In genomic region chr4:150563281-150563680, GRCm38 (mm10) we compare ENCODE assay signal across 21 mouse cellular contexts.
A peak's percentile ranks its signal among the peaks of the same experiment; 100 is the strongest.
DNase-seq lines count a peak whose midpoint lies in the region; ATAC-seq and TF ChIP-seq lines count a peak whose summit lies in the region.
"Had no signal": no experiment of that assay in that cellular context is flagged by ENCODE, and none has a peak within 500 bp of the region (broad histone marks: within the 10 kb centered on the region; RNA-seq: fewer than 3 reads in every experiment).

No protein-coding gene starts in this region.

- H3K9ac ChIP-seq in hindbrain, embryonic 13.5 days = no peak overlapping the region
- H3K9ac ChIP-seq in heart, embryonic 11.5 days (ENCODE audit: low read depth, low read length) = no peak overlapping the region
- H3K9ac ChIP-seq: forebrain, embryonic 12.5 days; limb, embryonic 12.5 days; liver, embryonic 12.5 days; stomach, embryonic 15.5 days had no signal

- DNase-seq in gastrocnemius, adult 2 months = no peak
- DNase-seq in gastrocnemius, postnatal 25 days = no peak
- no peak for DNase-seq in left cerebral cortex, adult 2 months (ENCODE audit: extremely low spot score in 1 of 2, low spot score in 2 of 2)
- no peak for DNase-seq in left cerebral cortex, postnatal 36 days (ENCODE audit: low spot score in 2 of 2)
- DNase-seq in kidney, postnatal 14 days = peak; percentile 37
- no peak for DNase-seq in cerebellum, adult 9-10 months
- DNase-seq: adrenal gland, postnatal 14 days; cerebellum, adult 11 months; cerebellum, postnatal 36 days; gastrocnemius, postnatal 36 days; lung, adult 2 months; lung, postnatal 36 days; thymus, adult 2 months had no signal

- ATAC-seq in hindbrain, embryonic 13.5 days (ENCODE audit: low FRiP score) = no peak
- no peak for ATAC-seq in heart, embryonic 11.5 days (replicated peaks; ENCODE audit: insufficient number of reproducible peaks, low FRiP score, low TSS enrichment)
- ATAC-seq: liver, embryonic 12.5 days had no signal

- WGBS in hindbrain, embryonic 13.5 days = 25% methylated on average over 5 of the region's 5 CpGs
- WGBS in heart, embryonic 11.5 days (ENCODE audit: insufficient replicate concordance) = 63% methylated on average over 5 of the region's 5 CpGs

- intact Hi-C loops in gastrocnemius, adult 2 months (cut with DNase I) = no loop called here
- intact Hi-C loops in left cerebral cortex, adult 2 months (cut with DNase I) = no loop called here
- intact Hi-C loops in left cerebral cortex, postnatal 36 days (cut with DNase I) = no loop called here

- peaks cover 47% of the 10 kb centered on the region for H3K4me1 ChIP-seq in hindbrain, embryonic 13.5 days (replicated peaks)
- H3K4me1 ChIP-seq in heart, embryonic 11.5 days (ENCODE audit: control insufficient read depth, insufficient read depth, low read length) = peaks cover 12% of the 10 kb centered on the region

- H3K27ac ChIP-seq in gastrocnemius, adult 2 months = peak overlapping the region; percentile 5; the same call in 1 of the 2 replicates
- peak overlapping the region; percentile 7; the same call in 1 of the 2 replicates for H3K27ac ChIP-seq in left cerebral cortex, adult 2 months
- H3K27ac ChIP-seq in hindbrain, embryonic 13.5 days = peak overlapping the region; percentile 76
- H3K27ac ChIP-seq in heart, embryonic 11.5 days (ENCODE audit: low read depth, low read length) = no peak overlapping the region
- H3K27ac ChIP-seq: forebrain, embryonic 12.5 days; kidney, postnatal 0 days; limb, embryonic 12.5 days; liver, embryonic 12.5 days; stomach, embryonic 15.5 days had no signal

- no peak overlapping the region for H3K4me2 ChIP-seq in hindbrain, embryonic 13.5 days
- no peak overlapping the region for H3K4me2 ChIP-seq in heart, embryonic 11.5 days
- H3K4me2 ChIP-seq: forebrain, embryonic 12.5 days; limb, embryonic 12.5 days; liver, embryonic 12.5 days; stomach, embryonic 15.5 days had no signal

- TF ChIP-seq CTCF in gastrocnemius, adult 2 months (IDR thresholded peaks at IDR 0.05) = no peak
- no peak for TF ChIP-seq CTCF in left cerebral cortex, adult 2 months (IDR thresholded peaks at IDR 0.05)

- H3K27me3 ChIP-seq in hindbrain, embryonic 13.5 days = no peaks in the 10 kb centered on the region
- H3K27me3 ChIP-seq in heart, embryonic 11.5 days (ENCODE audit: control insufficient read depth, insufficient read depth, low read length) = no peaks in the 10 kb centered on the region
- H3K27me3 ChIP-seq: forebrain, embryonic 12.5 days; limb, embryonic 12.5 days; liver, embryonic 12.5 days; stomach, embryonic 15.5 days had no signal

- no peaks in the 10 kb centered on the region for H3K9me3 ChIP-seq in hindbrain, embryonic 13.5 days
- no peaks in the 10 kb centered on the region for H3K9me3 ChIP-seq in heart, embryonic 11.5 days (replicated peaks; ENCODE audit: control insufficient read depth, low read length)
- H3K9me3 ChIP-seq: forebrain, embryonic 12.5 days; G1E; limb, embryonic 12.5 days; liver, embryonic 12.5 days; stomach, embryonic 15.5 days had no signal

- H3K4me3 ChIP-seq in gastrocnemius, adult 2 months = no peak overlapping the region
- H3K4me3 ChIP-seq in left cerebral cortex, adult 2 months = no peak overlapping the region
- no peak overlapping the region for H3K4me3 ChIP-seq in hindbrain, embryonic 13.5 days
- no peak overlapping the region for H3K4me3 ChIP-seq in heart, embryonic 11.5 days (ENCODE audit: low read depth, low read length)
- H3K4me3 ChIP-seq: forebrain, embryonic 12.5 days; limb, embryonic 12.5 days; liver, embryonic 12.5 days; stomach, embryonic 15.5 days had no signal

- no peaks in the 10 kb centered on the region for H3K36me3 ChIP-seq in hindbrain, embryonic 13.5 days
- H3K36me3 ChIP-seq in heart, embryonic 11.5 days (ENCODE audit: control insufficient read depth, insufficient read depth, low read length) = no peaks in the 10 kb centered on the region
- H3K36me3 ChIP-seq: forebrain, embryonic 12.5 days; stomach, embryonic 15.5 days had no signal
